Mouse (Mus musculus) c-Kit-negative CD71-positive TER-119-positive erythroid progenitor cells, embryonic 14.5 days (primary cell): Measurements from ENCODE around the gene Gm27235.
"Not testable (repeated sequence)": the region's sequence is repeated elsewhere in the genome, so short reads cannot be mapped to it uniquely, and the experiment has no call there.

Source experiments
- DNase-seq: peaks from one replicate; pipeline ENCODE4 v3.0.0-alpha.2; 2013; ENCODE audit warnings: low read depth, low spot score

The Gm27235 gene

DNA sequence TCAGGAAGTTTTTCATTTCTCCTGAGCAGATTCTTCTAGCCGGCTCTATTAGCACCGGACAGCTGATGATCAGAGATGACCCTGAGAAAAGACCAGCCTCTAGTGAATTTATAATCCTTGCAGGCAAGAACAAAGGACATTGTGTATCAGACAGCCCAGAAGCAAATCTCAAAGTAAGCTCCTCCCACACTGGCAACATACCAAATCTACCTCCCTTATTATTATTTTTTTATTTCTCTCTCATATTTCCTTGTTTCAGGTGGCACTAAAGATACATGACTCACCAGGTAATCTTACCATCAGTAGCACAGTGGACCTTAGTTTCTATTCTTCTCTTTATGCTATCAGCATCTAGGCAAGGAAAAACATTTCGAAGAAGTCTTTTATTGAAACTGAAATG, at the start of gene Gm27235, which contains the start of gene D730048I06Rik:
Gene Gm27235 (minus strand): TSS at position 101 of the 400 bp plus-strand sequence.
Gene D730048I06Rik (minus strand): TSS at position 112 of the 400 bp plus-strand sequence.
- no peak for DNase-seq

DNA sequence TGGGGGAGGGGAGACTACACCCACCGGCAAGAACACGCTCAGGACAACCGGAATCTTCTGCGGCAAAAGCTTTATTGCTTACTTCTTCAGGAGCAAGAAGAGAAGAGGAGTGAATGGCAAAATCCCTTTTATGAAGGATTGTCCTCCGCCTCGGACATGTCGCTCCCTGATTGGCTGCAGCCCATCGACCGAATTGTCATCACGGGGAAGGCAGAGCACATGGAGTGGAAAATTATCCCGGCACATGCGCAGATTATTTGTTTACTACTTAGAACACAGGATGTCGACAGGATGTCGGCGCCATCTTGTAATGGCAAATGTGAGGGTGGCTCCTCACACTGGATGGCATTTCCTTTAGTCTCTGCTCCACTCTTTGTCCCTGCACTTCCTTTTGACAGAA, 28.0 kb upstream of the Gm27235 start:
- DNase-seq: not testable (repeated sequence)

DNA sequence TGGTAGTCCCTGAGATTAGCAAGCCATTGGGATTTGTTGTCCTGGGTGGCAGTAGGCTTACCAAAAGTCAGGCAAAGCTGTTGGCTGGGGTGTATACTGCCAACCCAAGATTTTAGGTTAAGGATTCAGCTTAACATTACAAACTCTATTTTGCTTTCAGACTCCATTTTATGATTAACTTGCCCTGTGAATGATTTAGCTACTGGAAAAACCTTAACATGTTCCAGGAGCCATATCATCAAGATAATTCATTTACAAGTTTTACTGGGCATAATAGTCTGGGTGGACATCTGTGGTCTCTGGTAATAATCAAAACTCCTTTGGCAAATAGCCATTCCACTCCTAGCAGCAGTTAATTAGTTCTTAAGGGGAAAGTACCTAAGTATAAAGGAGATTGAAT, 8.2 kb upstream of the Gm27235 start:
- DNase-seq: no peak

DNA sequence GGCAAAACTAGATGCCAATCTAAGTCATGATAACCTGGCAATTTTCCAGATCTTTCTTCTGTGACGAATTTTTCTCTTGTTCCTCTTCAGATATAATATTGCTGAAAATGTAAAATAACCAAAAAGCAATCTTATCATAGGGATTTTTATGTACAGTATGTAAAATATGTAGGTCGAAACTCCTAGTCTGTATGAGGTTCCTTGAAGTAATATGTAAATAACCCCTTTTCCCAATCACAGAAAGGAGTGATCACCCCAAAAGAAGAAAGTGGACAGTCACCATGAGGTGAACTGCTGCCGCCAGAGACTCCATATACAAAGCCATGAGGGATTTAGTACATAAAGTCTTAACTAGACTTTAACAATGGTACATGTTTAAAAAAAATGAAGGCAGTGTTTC, 11.9 kb downstream of the Gm27235 start, which contains the start of gene Gm17727:
Gene Gm17727 (minus strand): TSS at position 101 of the 400 bp plus-strand sequence.
- no peak for DNase-seq

GRCm38 (mm10) chr9:35756843-35757242, 33.1 kb downstream of the Gm27235 start:
- no peak for DNase-seq

DNA sequence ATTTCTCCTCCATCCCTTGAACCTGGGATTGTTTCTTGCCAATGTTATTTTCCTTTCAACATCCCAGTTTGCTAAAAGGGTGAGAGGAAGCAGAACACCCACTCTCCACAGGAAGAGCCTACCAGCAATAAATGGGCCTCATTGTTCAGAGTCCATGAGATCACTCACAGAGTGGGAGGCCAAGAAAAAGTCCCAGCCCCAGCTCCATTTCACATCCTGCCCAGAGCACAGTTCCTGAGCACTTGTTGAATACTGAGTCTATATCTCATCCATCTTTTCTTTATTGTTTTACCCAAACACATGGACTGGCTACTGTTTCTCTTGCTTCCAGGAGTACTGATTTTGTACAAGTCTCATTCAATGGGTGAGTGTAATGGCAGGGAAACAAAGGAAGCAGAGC, 49.2 kb downstream of the Gm27235 start, which contains the start of gene Gm17677:
Gene Gm17677 (plus strand): TSS at position 301 of the 400 bp plus-strand sequence.
- no peak for DNase-seq
